Mouse (Mus musculus): ENCODE data around the gene Pygo2.

Pygo2 gene

GRCm38 (mm10) chr3:89458372-89458964 lies 28.5 kb downstream of the Pygo2 start:
- DNase-seq: no peak

- DNase-seq: peak; percentile 95
Measured at GRCm38 (mm10) chr3:89458965-89459807, 29.2 kb downstream of the Pygo2 start.

GRCm38 (mm10) chr3:89468268-89468667 lies 38.3 kb downstream of the Pygo2 start:
- DNase-seq: no peak

GRCm38 (mm10) chr3:89472280-89472679 lies 42.3 kb downstream of the Pygo2 start:
- DNase-seq: no peak

GRCm38 (mm10) chr3:89473838-89474237 lies 43.8 kb downstream of the Pygo2 start:
- no peak for DNase-seq

- no peak for DNase-seq
Measured at GRCm38 (mm10) chr3:89479055-89479454, 49.0 kb downstream of the Pygo2 start.

- peak; percentile 45 for DNase-seq
Measured at GRCm38 (mm10) chr3:89481488-89481887, 51.5 kb downstream of the Pygo2 start.

GRCm38 (mm10) chr3:89482249-89482648 lies 52.2 kb downstream of the Pygo2 start:
- no peak for DNase-seq
